Mouse (Mus musculus) gastrocnemius, adult 8-10 months (tissue): Measurements from ENCODE around the gene Dner. TPM values are rescaled to one million over a fixed set of nuclear protein-coding genes. Genes with fewer than 3 reads are reported as not detected.

Experiments
- DNase-seq, 2 experiments: peaks; one replicate each; pipeline ENCODE4 v3.0.0; 2022; ENCODE audit warnings: low spot score in 2 of 2
- total RNA-seq, 4 experiments: library from RNA; stranded (reverse); gene quantifications; 2 replicates each; pipeline ENCODE4 v1.2.4; 2022

The Dner gene
- total RNA-seq, 4 experiments from 2014 or later: not detected

- DNase-seq: peak in 1 of 2 experiments; percentile 8
Observed at GRCm38 (mm10) chr1:84404880-84405279, 291.1 kb downstream of the Dner start.

DNA sequence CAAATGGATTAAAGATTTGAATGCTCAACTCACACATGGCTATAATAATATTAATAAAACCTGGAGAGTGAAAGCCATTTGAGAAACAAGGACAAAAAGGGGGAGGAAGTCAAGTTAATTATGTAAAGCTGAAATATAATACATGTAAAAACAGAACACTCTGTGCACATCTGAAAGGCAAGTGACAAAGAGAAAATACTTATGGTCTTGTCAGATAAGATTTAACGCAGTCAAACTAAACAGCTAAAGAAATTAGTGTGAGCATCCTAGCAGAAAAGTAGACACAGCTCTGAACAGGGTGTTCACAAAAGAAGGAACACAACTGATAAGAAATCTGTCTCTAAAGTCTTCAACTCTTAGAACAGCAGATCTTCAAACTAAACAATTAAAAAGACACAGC lies 293.9 kb downstream of the Dner start:
- DNase-seq: no peak

DNA sequence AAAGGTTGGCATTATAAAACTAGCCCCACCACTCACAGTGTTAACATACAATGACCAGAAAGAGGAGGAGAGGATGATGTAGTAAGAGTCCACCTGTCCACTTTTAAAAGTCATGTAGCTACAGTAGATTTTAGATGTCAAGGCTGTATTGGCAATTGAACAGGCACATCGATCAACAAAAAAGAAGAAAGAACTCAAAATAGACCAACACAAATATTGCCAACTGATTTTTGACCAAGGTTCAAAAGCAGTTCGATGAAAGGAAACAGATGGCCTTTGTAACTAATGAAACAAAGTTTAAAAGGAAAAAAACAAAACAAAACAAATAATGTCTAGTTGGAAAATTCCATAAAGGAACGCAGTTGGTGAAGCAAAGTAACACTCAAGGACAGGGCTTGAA lies 296.4 kb downstream of the Dner start:
- no peak for DNase-seq

DNA sequence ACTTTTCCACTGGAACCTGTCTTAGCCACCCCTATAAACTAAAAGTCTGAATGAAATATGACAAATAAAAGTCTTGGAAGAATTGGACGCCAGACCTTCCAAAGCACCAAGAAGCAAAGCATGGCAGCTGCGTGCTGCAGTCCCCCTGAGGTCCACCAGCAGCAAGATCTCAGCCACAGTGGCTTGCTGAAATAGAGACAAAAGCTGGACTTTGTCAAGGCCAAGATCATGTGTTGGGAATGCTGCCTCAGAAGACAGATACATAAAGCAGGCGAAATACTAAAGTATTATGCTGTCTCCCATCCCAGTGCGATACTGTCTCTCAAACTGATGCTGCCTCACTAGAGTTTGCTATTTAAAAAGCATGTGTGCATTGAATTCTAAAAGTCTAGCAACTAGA lies 296.9 kb downstream of the Dner start:
- no peak for DNase-seq

GRCm38 (mm10) chr1:84396787-84397186 lies 299.2 kb downstream of the Dner start:
- DNase-seq: no peak

DNA sequence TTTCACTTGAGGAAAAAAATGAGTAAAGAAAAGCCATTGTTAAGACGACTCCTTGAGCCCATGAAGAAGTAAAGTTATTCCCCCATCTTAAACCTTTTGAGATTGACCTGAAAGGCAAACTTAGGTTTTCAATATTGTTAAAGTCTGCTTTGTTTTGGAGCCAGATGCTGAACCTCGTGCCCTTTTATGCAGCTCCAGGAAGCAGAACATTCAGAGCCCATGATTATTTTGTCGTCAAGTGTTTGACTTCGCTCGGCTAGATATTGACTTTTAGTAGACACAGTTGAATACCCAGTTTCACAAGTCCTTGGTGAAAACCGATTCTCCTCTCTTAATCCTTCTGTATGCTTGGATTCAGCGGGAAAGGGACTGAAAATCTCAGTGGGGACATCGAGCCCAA lies 300.1 kb downstream of the Dner start:
- DNase-seq: no peak

- DNase-seq: no peak
Observed at GRCm38 (mm10) chr1:84390961-84391360, 305.1 kb downstream of the Dner start.

GRCm38 (mm10) chr1:84387616-84388015 lies 308.4 kb downstream of the Dner start:
- DNase-seq: no peak

DNA sequence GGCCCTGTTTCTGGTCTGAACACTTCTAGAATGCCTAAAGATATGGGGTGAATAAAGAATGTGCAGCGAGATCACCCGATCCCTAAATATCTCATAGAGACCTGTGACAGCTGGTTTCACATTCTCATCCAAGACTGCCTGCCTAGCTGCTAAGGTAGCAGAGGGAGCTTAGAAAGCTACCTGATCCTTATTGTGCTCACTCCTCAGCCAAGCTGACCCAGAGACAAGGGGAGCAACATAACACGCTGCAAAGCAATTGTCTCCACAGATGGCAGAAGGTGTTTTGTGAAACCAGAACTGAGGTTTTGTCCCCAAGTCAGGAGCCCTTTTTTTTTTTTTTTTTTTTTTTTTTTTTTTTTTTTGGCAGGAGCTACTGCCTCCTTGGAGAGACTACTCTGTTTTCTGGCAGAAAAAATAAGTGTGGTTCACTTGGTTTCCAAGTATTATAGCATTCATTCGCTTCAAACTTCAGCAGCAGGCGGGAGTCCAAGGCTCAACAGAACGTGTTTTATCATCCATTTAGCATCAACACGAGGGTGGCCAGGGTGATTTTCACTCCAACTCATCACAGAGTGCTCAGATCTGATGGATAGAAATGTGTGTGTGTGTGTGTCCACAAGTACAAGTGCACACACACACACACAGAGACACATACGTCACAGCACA lies 309.4 kb downstream of the Dner start:
- peak in 1 of 2 experiments; percentile 20 for DNase-seq

DNA sequence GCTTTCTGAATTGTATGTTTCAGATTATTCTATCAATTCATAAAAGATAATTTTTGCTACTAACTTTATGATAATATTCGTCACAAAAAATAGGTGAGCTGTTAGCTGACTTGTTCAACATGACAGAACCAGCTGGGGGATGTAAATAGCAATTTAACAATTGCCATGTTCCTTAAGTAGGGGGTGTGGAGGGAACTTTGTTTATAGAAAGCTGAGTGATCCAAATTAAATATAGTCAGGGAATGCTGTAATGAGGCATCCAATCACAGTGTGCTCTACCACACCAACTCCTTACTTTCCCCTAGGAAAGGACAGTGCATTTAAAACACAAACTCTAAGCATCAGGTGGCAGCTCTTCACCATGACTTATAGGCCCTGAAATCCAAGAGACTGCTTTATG lies 313.3 kb downstream of the Dner start:
- DNase-seq: no peak

GRCm38 (mm10) chr1:84382064-84382463 lies 314.0 kb downstream of the Dner start:
- no peak for DNase-seq

DNA sequence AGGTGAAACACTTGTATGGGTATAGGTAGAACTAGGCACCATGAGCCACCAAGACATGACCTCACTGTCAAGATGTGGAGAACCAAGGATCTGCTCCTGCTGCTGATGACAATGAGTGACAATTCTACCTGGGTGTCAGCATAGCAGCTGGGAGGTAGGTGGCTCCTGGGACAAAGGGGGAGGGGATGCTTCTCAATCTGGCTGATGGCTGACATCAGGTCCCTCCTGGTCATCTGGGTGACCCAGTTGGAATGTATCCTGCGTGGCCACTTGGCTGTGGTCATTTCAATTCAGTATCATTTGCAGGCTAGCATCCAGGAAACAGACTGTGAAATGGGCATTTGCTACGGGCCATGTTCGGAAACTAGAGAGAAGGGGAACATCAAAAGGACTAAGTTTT lies 315.1 kb downstream of the Dner start:
- DNase-seq: no peak

GRCm38 (mm10) chr1:84367733-84368132 lies 328.3 kb downstream of the Dner start:
- no peak for DNase-seq

GRCm38 (mm10) chr1:84366553-84366952 lies 329.5 kb downstream of the Dner start:
- no peak for DNase-seq

GRCm38 (mm10) chr1:84363967-84364366 lies 332.1 kb downstream of the Dner start, which contains the start of gene Pid1:
Gene Pid1, minus strand, starts transcription at chr1:84364180.
- DNase-seq: no peak

- no peak for DNase-seq
Observed at GRCm38 (mm10) chr1:84362709-84363617, 333.1 kb downstream of the Dner start.

DNA sequence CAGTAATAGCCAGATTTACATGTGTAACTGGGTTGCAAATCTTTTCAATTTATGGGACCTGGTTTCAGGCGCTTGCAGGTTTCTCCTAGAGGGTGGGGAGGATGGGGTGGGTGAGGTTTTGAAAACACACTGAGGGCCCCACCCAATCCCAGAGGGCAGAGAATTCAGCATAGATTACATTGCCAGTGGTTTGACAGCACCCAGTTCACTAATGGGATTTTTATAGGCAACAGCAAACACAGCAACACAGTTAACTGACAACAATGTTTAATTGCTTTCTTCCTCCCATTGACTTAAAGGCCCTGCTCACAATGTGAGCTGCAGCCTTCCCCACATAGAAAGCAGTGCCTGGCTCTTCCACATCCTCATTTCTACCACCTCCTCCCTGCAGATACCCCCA lies 333.8 kb downstream of the Dner start:
- DNase-seq: no peak

- no peak for DNase-seq
Observed at GRCm38 (mm10) chr1:84361389-84361788, 334.6 kb downstream of the Dner start.

GRCm38 (mm10) chr1:84359611-84360500 lies 336.2 kb downstream of the Dner start:
- peak; percentile 55 to 65 for DNase-seq

- DNase-seq: no peak
Observed at GRCm38 (mm10) chr1:84357216-84357615, 338.8 kb downstream of the Dner start.

- DNase-seq: no peak
Observed at GRCm38 (mm10) chr1:84350262-84350661, 345.8 kb downstream of the Dner start.
